Mouse (Mus musculus): ENCODE results near the gene B4galnt4. TPM values are rescaled to one million over a fixed set of nuclear protein-coding genes. Genes with fewer than 3 reads are reported as not detected.

Gene B4galnt4
- total and polyA plus RNA-seq, 2 experiments from 2014 or later, result 41.8 to 124 TPM

DNA sequence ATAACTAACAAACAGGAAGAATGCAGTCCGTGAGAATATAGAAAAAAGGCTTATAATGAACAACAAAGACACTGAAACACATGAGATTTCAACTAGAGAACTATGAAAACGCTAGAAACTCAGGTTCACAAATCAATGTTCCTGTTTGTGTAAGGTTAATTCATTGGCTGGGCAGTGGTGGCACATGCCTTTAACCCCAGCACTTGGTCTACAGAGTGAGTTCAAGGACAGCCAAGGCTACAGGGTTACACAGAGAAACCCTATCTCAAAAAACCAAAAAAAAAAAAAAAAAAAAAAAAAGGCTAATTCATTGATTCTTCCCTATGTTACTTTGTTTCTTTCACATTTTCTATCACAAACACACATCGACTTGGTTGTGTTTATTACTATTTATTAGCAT is 59.7 kb downstream of the B4galnt4 start:
- H3K36me3 ChIP-seq (ENCODE audit: insufficient read depth, low read length), result no peaks in the 10 kb centered on the region
- no peaks in the 10 kb centered on the region for H3K4me1 ChIP-seq (ENCODE audit: insufficient read depth, low read length)
- DNase-seq (ENCODE audit: low spot score) (no peak), ATAC-seq (no peak)
- WGBS, result 87% methylated on average over 3 of the region's 3 CpGs
- H3K27ac ChIP-seq, result no peak overlapping the region
- no peak overlapping the region for H3K4me2 ChIP-seq (ENCODE audit: low read depth, low read length)
- H3K9me3 ChIP-seq (ENCODE audit: low read length), result no peaks in the 10 kb centered on the region
- TF ChIP-seq CTCF (IDR thresholded peaks at IDR 0.05; ENCODE audit: low read depth), result no peak
- no peak overlapping the region for H3K4me3 ChIP-seq (ENCODE audit: low read length)
- no peaks in the 10 kb centered on the region for H3K27me3 ChIP-seq (ENCODE audit: insufficient read depth, low read length)
- no peak overlapping the region for H3K9ac ChIP-seq (replicated peaks; ENCODE audit: low read length)

GRCm38 (mm10) chr7:141121051-141121531 is 60.2 kb downstream of the B4galnt4 start:
- no peaks in the 10 kb centered on the region for H3K4me1 ChIP-seq (ENCODE audit: insufficient read depth, low read length)
- WGBS, result 79% methylated on average over 5 of the region's 5 CpGs

More at GRCm38 (mm10) chr7:141121051-141121531, 60.2 kb downstream of the B4galnt4 start:
- H3K9me3 ChIP-seq (ENCODE audit: low read length), result no peaks in the 10 kb centered on the region
- no peak overlapping the region for H3K9ac ChIP-seq (replicated peaks; ENCODE audit: low read length)
- ATAC-seq, result no peak
- no peaks in the 10 kb centered on the region for H3K27me3 ChIP-seq (ENCODE audit: insufficient read depth, low read length)
- TF ChIP-seq CTCF (IDR thresholded peaks at IDR 0.05; ENCODE audit: low read depth), result no peak
- H3K4me3 ChIP-seq (ENCODE audit: low read length), result no peak overlapping the region
- no peak overlapping the region for H3K4me2 ChIP-seq (ENCODE audit: low read depth, low read length)
- no peak overlapping the region for H3K27ac ChIP-seq
- DNase-seq (ENCODE audit: low spot score), result no peak
- H3K36me3 ChIP-seq (ENCODE audit: insufficient read depth, low read length), result no peaks in the 10 kb centered on the region

Other genes with a start within 250 kb of the B4galnt4 start
Only the 30 nearest of the 33 such genes appear.
- gene Scgb1c1, start 215.6 kb upstream of the B4galnt4 start, total RNA-seq (2014; rRNA removed), result not detected in 2 replicates
- gene Scgb1c1, start 215.6 kb upstream of the B4galnt4 start, polyA plus RNA-seq (2015; fragmentation: Nextera tagmentation; extraction: Ambion mirVana), result 0.61 TPM in 1 of 2 replicates, not detected in the other
- 0.18 and 0.42 TPM in 2 replicates for gene Odf3, start 213.3 kb upstream of the B4galnt4 start, total RNA-seq (2014; rRNA removed)
- gene Odf3, start 213.3 kb upstream of the B4galnt4 start, polyA plus RNA-seq (2015; fragmentation: Nextera tagmentation; extraction: Ambion mirVana), result 0.19 and 0.43 TPM in 2 replicates
- gene Gm45785, start 204.8 kb upstream of the B4galnt4 start, total RNA-seq (2014; rRNA removed), result 0.47 and 1.9 TPM in 2 replicates
- not detected in 2 replicates for gene Gm45785, start 204.8 kb upstream of the B4galnt4 start, polyA plus RNA-seq (2015; fragmentation: Nextera tagmentation; extraction: Ambion mirVana)
- gene Ric8a, start 204.1 kb upstream of the B4galnt4 start, total RNA-seq (2014; rRNA removed), result 91.8 and 117 TPM in 2 replicates
- gene Ric8a, start 204.1 kb upstream of the B4galnt4 start, polyA plus RNA-seq (2015; fragmentation: Nextera tagmentation; extraction: Ambion mirVana), result 85.8 and 89.9 TPM in 2 replicates
- 17.8 and 18.9 TPM in 2 replicates for gene Bet1l, start 203.5 kb upstream of the B4galnt4 start, total RNA-seq (2014; rRNA removed)
- gene Bet1l, start 203.5 kb upstream of the B4galnt4 start, polyA plus RNA-seq (2015; fragmentation: Nextera tagmentation; extraction: Ambion mirVana), result 47.1 and 52.6 TPM in 2 replicates
- 104 and 113 TPM in 2 replicates for gene Psmd13, start 179.1 kb upstream of the B4galnt4 start, total RNA-seq (2014; rRNA removed)
- gene Psmd13, start 179.1 kb upstream of the B4galnt4 start, polyA plus RNA-seq (2015; fragmentation: Nextera tagmentation; extraction: Ambion mirVana), result 259 and 275 TPM in 2 replicates
- gene Sirt3, start 178.8 kb upstream of the B4galnt4 start, total RNA-seq (2014; rRNA removed), result 56.3 and 71.6 TPM in 2 replicates
- gene Sirt3, start 178.8 kb upstream of the B4galnt4 start, polyA plus RNA-seq (2015; fragmentation: Nextera tagmentation; extraction: Ambion mirVana), result 74.6 and 75.6 TPM in 2 replicates
- not detected in 2 replicates for gene Cox8b, start 160.7 kb upstream of the B4galnt4 start, total RNA-seq (2014; rRNA removed)
- gene Cox8b, start 160.7 kb upstream of the B4galnt4 start, polyA plus RNA-seq (2015; fragmentation: Nextera tagmentation; extraction: Ambion mirVana), result not detected in 2 replicates
- gene Nlrp6, start 140.2 kb upstream of the B4galnt4 start, total RNA-seq (2014; rRNA removed), result 1.1 and 1.6 TPM in 2 replicates
- gene Nlrp6, start 140.2 kb upstream of the B4galnt4 start, polyA plus RNA-seq (2015; fragmentation: Nextera tagmentation; extraction: Ambion mirVana), result 0.61 and 0.78 TPM in 2 replicates
- 16.3 and 16.6 TPM in 2 replicates for gene Pgghg, start 119.7 kb upstream of the B4galnt4 start, total RNA-seq (2014; rRNA removed)
- gene Pgghg, start 119.7 kb upstream of the B4galnt4 start, polyA plus RNA-seq (2015; fragmentation: Nextera tagmentation; extraction: Ambion mirVana), result 6.7 and 7.5 TPM in 2 replicates
- not detected in 2 replicates for gene Ifitm5, start 110.8 kb upstream of the B4galnt4 start, total RNA-seq (2014; rRNA removed)
- 0.39 TPM in 1 of 2 replicates, not detected in the other for gene Ifitm5, start 110.8 kb upstream of the B4galnt4 start, polyA plus RNA-seq (2015; fragmentation: Nextera tagmentation; extraction: Ambion mirVana)
- not detected in 2 replicates for gene Gm45717, start 105.2 kb upstream of the B4galnt4 start, total RNA-seq (2014; rRNA removed)
- 0.38 TPM in 1 of 2 replicates, not detected in the other for gene Gm45717, start 105.2 kb upstream of the B4galnt4 start, polyA plus RNA-seq (2015; fragmentation: Nextera tagmentation; extraction: Ambion mirVana)
- gene Ifitm2, start 105.1 kb upstream of the B4galnt4 start, total RNA-seq (2014; rRNA removed), result 79.3 and 82.4 TPM in 2 replicates
- gene Ifitm2, start 105.1 kb upstream of the B4galnt4 start, polyA plus RNA-seq (2015; fragmentation: Nextera tagmentation; extraction: Ambion mirVana), result 269 and 281 TPM in 2 replicates
- gene Ifitm1, start 93.9 kb upstream of the B4galnt4 start, total RNA-seq (2014; rRNA removed), result 16.5 and 39.5 TPM in 2 replicates
- 22.4 and 24.0 TPM in 2 replicates for gene Ifitm1, start 93.9 kb upstream of the B4galnt4 start, polyA plus RNA-seq (2015; fragmentation: Nextera tagmentation; extraction: Ambion mirVana)
- 29.3 and 41.7 TPM in 2 replicates for gene Ifitm3, start 50.3 kb upstream of the B4galnt4 start, total RNA-seq (2014; rRNA removed)
- gene Ifitm3, start 50.3 kb upstream of the B4galnt4 start, polyA plus RNA-seq (2015; fragmentation: Nextera tagmentation; extraction: Ambion mirVana), result 92.8 and 93.3 TPM in 2 replicates
- 0.37 and 0.50 TPM in 2 replicates for gene Ifitm6, start 43.2 kb upstream of the B4galnt4 start, total RNA-seq (2014; rRNA removed)
- 0.67 and 0.69 TPM in 2 replicates for gene Ifitm6, start 43.2 kb upstream of the B4galnt4 start, polyA plus RNA-seq (2015; fragmentation: Nextera tagmentation; extraction: Ambion mirVana)
- gene Gm17387, start 32.0 kb upstream of the B4galnt4 start, total RNA-seq (2014; rRNA removed), result not detected in 2 replicates
- gene Gm17387, start 32.0 kb upstream of the B4galnt4 start, polyA plus RNA-seq (2015; fragmentation: Nextera tagmentation; extraction: Ambion mirVana), result not detected in 2 replicates
- 0.58 TPM in 1 of 2 replicates, not detected in the other for gene Pkp3, start 17.1 kb downstream of the B4galnt4 start, total RNA-seq (2014; rRNA removed)
- 0.29 TPM in 1 of 2 replicates, not detected in the other for gene Pkp3, start 17.1 kb downstream of the B4galnt4 start, polyA plus RNA-seq (2015; fragmentation: Nextera tagmentation; extraction: Ambion mirVana)
- 1.2 and 19.5 TPM in 2 replicates for gene Sigirr, start 39.5 kb downstream of the B4galnt4 start, total RNA-seq (2014; rRNA removed)
- 2.4 and 2.6 TPM in 2 replicates for gene Sigirr, start 39.5 kb downstream of the B4galnt4 start, polyA plus RNA-seq (2015; fragmentation: Nextera tagmentation; extraction: Ambion mirVana)
- gene Ano9, start 56.7 kb downstream of the B4galnt4 start, total RNA-seq (2014; rRNA removed), result 0.25 and 2.1 TPM in 2 replicates
- 0.45 and 0.66 TPM in 2 replicates for gene Ano9, start 56.7 kb downstream of the B4galnt4 start, polyA plus RNA-seq (2015; fragmentation: Nextera tagmentation; extraction: Ambion mirVana)
- gene Ptdss2, start 61.3 kb downstream of the B4galnt4 start, total RNA-seq (2014; rRNA removed), result 13.6 and 25.6 TPM in 2 replicates
- 96.1 and 96.8 TPM in 2 replicates for gene Ptdss2, start 61.3 kb downstream of the B4galnt4 start, polyA plus RNA-seq (2015; fragmentation: Nextera tagmentation; extraction: Ambion mirVana)
- gene Rnh1, start 111.8 kb downstream of the B4galnt4 start, total RNA-seq (2014; rRNA removed), result 65.2 and 74.3 TPM in 2 replicates
- 55.3 and 55.7 TPM in 2 replicates for gene Rnh1, start 111.8 kb downstream of the B4galnt4 start, polyA plus RNA-seq (2015; fragmentation: Nextera tagmentation; extraction: Ambion mirVana)
- 115 and 120 TPM in 2 replicates for gene Hras, start 132.9 kb downstream of the B4galnt4 start, total RNA-seq (2014; rRNA removed)
- 189 and 204 TPM in 2 replicates for gene Hras, start 132.9 kb downstream of the B4galnt4 start, polyA plus RNA-seq (2015; fragmentation: Nextera tagmentation; extraction: Ambion mirVana)
- gene Lrrc56, start 133.1 kb downstream of the B4galnt4 start, total RNA-seq (2014; rRNA removed), result 9.5 and 19.7 TPM in 2 replicates
- gene Lrrc56, start 133.1 kb downstream of the B4galnt4 start, polyA plus RNA-seq (2015; fragmentation: Nextera tagmentation; extraction: Ambion mirVana), result 5.7 and 7.2 TPM in 2 replicates
- gene Lmntd2, start 153.0 kb downstream of the B4galnt4 start, total RNA-seq (2014; rRNA removed), result 0.14 TPM in 1 of 2 replicates, not detected in the other
- gene Lmntd2, start 153.0 kb downstream of the B4galnt4 start, polyA plus RNA-seq (2015; fragmentation: Nextera tagmentation; extraction: Ambion mirVana), result 0.29 and 0.40 TPM in 2 replicates
- gene Rassf7, start 154.8 kb downstream of the B4galnt4 start, total RNA-seq (2014; rRNA removed), result 24.5 and 35.7 TPM in 2 replicates
- 19.6 and 23.3 TPM in 2 replicates for gene Rassf7, start 154.8 kb downstream of the B4galnt4 start, polyA plus RNA-seq (2015; fragmentation: Nextera tagmentation; extraction: Ambion mirVana)
- 52.2 and 56.4 TPM in 2 replicates for gene Phrf1, start 167.7 kb downstream of the B4galnt4 start, total RNA-seq (2014; rRNA removed)
- 35.6 and 38.0 TPM in 2 replicates for gene Phrf1, start 167.7 kb downstream of the B4galnt4 start, polyA plus RNA-seq (2015; fragmentation: Nextera tagmentation; extraction: Ambion mirVana)
- 3.9 and 7.0 TPM in 2 replicates for gene Irf7, start 205.4 kb downstream of the B4galnt4 start, total RNA-seq (2014; rRNA removed)
- gene Irf7, start 205.4 kb downstream of the B4galnt4 start, polyA plus RNA-seq (2015; fragmentation: Nextera tagmentation; extraction: Ambion mirVana), result 3.3 and 5.5 TPM in 2 replicates
- gene Cdhr5, start 215.7 kb downstream of the B4galnt4 start, total RNA-seq (2014; rRNA removed), result not detected in 2 replicates
- 0.23 TPM in 1 of 2 replicates, not detected in the other for gene Cdhr5, start 215.7 kb downstream of the B4galnt4 start, polyA plus RNA-seq (2015; fragmentation: Nextera tagmentation; extraction: Ambion mirVana)
- 3.7 TPM in 1 of 2 replicates, not detected in the other for gene Sct, start 218.0 kb downstream of the B4galnt4 start, total RNA-seq (2014; rRNA removed)
- 7.6 and 9.9 TPM in 2 replicates for gene Sct, start 218.0 kb downstream of the B4galnt4 start, polyA plus RNA-seq (2015; fragmentation: Nextera tagmentation; extraction: Ambion mirVana)